Mouse (Mus musculus): Measurements from ENCODE around the gene Sag. TPM values are rescaled to one million over a fixed set of nuclear protein-coding genes. Genes with fewer than 3 reads are reported as not detected.

The Sag gene
- 1 to 10 TPM; 1.3 to 2.5 TPM for total RNA-seq (2021)

DNA sequence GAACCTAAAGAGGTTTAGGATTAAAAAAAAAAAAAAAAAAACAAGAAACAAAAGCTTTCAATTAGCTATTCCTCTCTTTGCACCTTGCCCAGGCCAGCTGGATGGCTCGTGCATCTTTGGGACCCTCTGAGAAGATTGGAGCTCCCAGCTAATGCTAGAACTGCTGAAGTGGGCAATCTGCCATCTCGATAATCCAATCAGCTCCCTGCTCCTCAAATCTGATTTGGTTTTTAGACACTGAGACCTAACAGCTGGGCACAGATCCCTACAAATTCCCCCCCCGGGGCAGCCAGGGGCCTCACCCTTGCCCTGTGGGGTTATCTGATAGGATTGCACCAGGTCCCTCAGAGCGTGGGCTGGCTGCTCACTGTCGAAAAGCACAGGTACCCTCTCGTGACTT lies at the start of gene Sag:
TSS of gene Sag (plus strand) at position 105 of the 400 bp plus-strand sequence.
- no peak for DNase-seq (ENCODE audit: extremely low spot score in 1 of 2, low spot score in 1 of 2)

DNA sequence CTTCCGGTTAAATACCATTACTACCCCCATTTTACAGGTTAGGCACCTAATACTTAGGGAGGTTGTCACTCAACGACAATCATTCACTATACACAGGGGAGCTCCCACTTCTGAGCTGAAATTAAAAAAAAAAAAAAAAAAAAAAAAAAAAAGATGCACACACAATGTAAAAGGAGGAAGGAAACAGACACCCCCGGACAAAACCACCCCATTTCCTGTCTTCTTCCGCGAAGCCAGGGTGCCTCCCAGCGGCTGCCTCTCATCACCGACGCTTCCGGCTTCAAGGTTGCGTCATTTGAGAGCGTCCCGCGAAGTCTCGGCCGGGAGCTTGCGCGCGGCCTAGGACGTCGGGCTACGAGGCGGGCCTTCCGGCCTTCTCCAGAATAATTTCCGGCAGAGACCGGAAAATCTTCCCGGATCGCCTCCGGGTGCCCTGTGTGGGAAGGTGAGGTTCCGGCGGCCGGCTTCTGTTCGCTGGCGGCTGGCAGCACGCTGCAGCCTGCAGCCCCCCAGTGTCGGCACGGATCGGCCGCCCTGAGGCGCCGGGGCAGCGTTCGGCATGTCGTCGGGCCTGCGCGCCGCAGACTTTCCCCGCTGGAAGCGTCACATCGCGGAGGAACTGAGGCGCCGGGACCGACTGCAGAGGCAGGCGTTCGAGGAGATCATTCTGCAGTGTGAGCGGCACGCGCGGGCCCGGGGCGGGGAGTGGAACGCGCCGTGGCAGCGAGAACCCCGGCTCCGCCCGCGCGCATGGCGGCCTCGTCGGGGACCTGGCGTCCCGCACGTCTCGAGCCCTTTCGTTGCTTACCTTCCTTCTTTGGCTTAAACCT lies 47.6 kb upstream of the Sag start, which contains the start of gene Atg16l1:
TSS of gene Atg16l1 (plus strand) at position 230 of the 830 bp plus-strand sequence.
- DNase-seq (ENCODE audit: extremely low spot score in 1 of 2, low spot score in 1 of 2): peak; percentile 83 to 87

DNA sequence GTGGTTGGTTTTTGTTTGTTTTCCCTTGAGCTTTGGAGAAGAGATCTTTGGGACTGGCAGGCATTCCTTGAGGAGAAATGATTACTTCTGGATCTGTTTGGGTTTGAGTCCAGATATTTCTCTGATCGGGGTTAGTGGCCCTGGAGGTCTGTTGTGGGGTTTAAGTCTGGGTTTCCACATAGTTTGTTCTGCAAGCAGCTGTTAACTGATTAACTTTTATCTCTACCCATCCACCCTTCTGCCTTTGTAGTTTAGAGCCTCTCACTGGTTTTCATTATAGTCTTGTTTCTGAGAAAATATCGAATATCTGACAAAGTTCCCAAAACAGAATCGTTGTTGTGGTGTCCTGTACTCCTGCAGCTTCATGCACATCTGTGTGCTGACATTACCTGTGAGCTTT lies 39.7 kb upstream of the Sag start:
- no peak for DNase-seq (ENCODE audit: extremely low spot score in 1 of 2, low spot score in 1 of 2)

DNA sequence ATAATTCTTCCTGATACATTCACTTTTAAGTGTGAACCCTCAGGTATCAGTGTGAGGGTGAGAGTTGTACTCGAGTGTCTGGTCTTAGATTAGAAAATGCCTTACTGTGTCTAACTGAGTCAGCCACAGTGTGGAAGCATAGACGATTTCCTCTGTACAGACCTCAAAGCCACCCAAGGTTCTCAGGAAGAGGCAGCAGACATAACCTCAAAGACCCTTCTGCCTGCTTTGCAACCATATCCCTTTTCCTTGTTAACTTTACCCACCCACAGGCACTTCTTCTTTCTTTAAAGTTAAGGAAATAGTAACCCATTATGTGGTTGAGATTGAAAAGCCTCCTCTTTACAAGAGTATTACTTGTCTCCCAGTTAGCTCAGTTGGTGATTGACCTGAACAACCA lies 37.7 kb upstream of the Sag start:
- DNase-seq (ENCODE audit: extremely low spot score in 1 of 2, low spot score in 1 of 2): no peak

DNA sequence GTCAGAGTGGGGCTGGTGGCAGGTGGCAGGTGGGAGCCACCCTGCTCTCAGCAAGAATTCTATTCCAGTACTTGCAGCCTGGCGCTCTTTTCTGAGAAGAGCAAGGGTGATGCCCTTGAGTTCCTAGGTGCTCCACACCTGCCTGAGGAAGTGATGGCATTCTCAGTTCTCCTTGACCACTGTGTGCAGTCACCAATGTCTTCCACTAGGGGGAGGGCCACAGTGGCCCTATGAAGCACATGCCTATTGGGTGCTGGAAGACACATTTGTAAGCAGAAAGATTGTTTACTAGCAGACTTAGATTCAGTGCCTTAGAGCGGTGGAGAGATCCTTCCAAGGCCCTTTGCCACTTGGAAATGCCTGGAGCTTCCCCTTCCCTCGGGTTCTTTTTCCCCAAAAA lies 37.2 kb upstream of the Sag start:
- DNase-seq (ENCODE audit: extremely low spot score in 1 of 2, low spot score in 1 of 2): no peak

DNA sequence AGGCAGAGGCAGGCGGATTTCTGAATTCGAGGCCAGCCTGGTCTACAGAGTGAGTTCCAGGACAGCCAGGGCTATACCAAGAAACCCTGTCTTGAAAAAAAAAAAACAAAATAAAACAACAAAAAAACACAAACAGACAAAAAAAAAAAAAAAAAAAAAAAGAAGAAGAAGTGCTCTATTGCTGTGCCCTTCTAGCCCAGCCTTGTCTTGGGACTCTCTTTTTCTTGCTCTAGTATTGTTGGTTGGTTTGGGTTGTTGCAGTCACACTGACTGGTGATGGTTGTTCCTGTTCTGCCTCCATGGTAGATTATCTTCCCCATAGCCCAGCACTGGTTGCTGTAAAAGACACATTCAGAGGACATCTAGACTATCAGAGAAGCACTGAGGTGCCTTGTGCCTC lies 34.2 kb upstream of the Sag start:
- no peak for DNase-seq (ENCODE audit: extremely low spot score in 1 of 2, low spot score in 1 of 2)

DNA sequence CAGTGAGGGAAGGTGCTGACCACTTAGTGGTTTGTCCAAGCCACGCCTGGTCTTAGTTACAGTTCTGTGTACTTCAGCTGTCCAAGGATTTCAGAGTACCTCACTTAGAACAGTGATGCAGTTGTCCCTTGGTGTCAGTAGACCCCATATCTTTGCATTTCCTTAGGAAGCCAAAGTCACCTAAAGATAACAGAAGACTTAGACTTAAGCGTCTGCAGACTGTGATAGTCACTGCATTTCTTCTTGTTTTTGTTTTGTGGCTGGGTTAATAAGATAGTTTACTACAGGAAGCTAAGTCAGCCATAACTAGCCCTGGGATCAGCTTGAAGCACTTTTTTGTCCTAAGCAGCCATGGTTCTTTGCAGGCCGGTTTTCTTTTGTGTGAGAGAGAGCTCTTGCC lies 33.0 kb upstream of the Sag start:
- no peak for DNase-seq (ENCODE audit: extremely low spot score in 1 of 2, low spot score in 1 of 2)

DNA sequence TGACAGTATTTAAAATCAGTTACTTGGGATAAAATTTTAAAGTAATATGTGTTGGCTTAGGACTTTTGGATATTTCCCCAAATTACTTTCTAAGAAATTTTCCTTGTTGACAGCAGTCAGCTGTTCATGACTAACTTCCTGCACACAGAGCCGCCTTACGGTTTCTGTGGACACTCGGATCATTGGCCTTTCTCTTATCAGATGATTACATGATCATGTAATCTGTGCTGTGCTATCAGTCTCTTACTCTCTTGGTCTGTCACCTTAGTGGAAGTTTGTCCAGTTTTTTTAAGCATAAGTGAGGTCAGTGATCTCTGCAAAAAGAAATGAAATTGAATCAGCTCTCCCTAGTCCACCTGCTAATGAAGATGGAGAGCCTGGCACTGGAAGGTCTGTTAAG lies 31.8 kb upstream of the Sag start:
- no peak for DNase-seq (ENCODE audit: extremely low spot score in 1 of 2, low spot score in 1 of 2)

DNA sequence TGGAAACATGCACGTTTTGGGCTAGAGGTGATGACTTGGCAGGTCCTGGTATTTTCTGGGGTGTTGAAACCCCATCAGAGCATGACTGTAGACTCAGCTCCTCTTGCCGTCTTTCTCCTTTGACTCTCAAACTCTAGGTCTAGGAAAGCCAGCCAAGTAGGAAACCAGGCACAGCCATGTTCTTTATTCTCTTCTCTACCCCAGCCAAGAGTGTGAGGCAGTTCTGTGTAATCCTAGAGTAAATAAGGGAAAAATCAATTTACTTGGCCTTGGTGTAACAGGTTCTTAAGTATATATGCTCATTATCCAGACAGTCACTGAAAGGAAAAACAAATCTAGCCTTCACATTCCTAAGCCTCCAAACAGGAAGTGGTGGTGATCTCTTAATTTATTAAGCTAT lies 30.1 kb upstream of the Sag start:
- DNase-seq (ENCODE audit: extremely low spot score in 1 of 2, low spot score in 1 of 2): no peak

DNA sequence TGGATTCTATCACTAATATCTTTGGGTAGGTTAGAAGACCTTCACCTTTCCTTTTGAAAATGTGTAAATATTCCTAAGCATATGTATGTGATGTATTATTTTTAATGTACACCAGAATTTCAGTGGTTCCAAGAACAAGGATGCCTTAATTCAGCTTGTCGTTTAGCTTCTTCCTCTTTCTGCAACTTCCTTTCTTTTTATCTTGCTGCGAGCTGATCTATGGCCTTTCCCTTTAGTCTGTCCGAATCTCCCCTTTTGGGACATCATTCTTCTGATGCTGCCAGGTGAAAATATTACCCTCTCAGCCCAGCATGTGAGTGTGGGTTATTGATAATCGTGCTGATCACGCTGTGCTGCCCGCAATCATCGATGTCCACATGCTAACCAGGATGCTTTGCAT lies 28.6 kb upstream of the Sag start:
- DNase-seq (ENCODE audit: extremely low spot score in 1 of 2, low spot score in 1 of 2): no peak

DNA sequence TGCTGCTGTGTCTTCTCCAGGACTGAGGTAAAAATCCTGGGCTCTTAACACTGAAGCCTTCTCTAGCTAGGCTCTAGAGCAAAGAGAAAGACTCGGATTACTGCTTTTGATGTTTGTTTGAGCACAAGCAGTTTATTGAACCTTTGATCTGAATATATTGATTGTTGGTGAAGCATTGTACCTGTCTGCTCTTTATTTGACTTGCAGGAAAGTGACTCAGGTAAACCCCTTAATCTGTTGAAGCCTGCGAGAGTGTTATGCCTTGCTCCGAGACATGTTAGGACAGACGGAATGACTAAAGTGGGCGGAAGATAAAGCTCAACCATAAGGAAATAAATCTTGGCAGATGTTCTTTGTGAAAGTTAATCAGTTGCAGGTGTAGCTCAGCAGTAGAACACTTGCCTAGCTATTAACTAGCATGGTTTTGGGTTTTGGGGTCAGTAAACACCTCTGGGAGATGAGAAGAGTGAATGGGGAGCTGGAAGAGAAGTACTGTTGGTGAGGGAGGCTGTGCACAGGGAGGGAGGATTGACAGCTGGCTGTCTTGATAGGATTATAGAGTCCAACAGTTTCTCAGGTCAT lies 24.2 kb upstream of the Sag start:
- no peak for DNase-seq (ENCODE audit: extremely low spot score in 1 of 2, low spot score in 1 of 2)

DNA sequence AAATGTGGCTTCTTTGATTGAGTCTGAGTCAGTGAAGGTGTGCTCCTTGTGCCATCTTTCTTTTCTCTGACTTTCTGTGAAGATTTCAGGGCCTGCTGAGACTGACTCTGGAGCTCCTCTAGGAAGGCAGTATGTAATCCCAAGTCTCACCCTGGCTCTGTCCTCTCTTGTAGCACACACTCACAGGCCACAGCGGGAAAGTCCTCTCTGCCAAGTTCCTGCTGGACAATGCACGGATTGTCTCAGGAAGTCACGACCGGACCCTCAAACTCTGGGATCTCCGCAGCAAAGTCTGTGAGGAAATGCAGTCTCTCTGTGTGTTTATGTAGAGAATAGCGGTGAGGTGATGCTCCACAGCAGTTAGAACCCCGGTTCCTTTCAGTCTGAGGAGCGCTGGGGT lies 17.8 kb upstream of the Sag start:
- DNase-seq (ENCODE audit: extremely low spot score in 1 of 2, low spot score in 1 of 2): no peak

DNA sequence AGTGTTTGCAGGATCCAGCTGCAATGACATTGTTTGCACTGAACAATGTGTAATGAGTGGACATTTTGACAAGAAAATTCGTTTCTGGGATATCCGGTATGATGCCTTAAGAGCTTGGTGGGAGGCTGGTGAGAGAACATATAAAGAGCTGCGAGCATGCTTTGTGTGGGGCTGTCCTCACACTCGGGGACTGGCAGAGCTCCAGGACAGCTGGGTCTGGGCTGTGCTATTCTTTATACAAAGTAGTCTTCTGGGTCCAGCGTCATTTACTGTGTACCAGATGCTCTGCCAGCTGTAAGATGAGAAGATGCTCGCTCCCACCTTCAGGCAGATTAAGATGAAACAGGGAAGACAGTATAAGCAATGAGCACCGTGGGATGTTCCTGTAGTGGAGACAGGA lies 17.2 kb upstream of the Sag start:
- peak in 1 of 2 experiments; percentile 65 for DNase-seq (ENCODE audit: extremely low spot score in 1 of 2, low spot score in 1 of 2)

DNA sequence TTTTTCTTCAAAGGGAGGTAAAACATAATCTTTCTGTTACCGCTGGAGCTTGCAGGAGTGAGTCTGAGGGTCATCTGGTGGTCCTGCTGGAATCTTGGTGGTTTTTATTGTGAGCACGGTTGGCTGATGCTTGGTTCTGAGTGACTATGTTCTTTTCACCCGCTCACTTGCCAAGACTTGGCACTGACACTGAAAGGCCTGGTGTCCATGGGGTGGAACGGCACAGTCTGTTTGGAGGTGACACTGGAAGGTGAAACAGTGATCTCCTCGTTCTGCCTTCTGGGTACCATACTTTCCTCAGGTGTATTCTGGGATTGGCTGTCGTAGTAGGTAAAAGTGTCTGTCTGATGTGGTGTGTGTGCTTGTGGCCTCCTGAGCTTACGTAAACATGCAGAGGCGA lies 13.8 kb upstream of the Sag start:
- DNase-seq (ENCODE audit: extremely low spot score in 1 of 2, low spot score in 1 of 2): no peak

DNA sequence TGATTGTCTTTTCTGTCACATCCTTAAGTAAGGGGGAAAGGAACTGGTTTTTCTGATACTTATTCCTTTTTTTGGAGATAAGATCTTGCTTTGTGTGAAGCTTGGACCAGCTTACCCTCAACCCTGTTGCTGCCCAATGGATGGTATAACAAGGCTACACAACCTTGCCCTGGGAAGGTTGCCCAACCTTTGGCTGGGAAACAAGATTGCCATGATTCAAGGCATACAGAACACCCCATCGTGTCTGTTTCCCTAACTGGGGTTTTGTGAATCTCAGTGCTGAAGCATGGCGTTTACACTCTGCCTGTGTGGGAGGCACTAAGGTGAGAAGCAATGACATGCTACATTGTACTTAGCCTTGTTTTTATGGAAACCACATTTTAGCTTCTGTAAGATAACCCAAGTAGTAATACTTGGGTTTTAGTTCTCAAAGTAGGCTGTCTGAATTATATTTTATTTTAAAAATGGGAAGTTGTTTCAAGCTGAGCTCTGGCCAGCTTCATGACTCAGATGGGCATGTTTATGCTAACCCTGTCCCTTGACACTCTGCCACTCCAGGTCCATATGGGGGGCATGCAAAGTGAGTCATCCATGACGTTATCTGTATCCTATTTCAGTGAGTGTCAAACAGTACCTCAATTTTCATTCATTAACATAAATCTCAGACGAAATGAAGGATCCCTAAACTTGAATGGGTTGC lies 10.9 kb upstream of the Sag start:
- DNase-seq (ENCODE audit: extremely low spot score in 1 of 2, low spot score in 1 of 2): no peak

DNA sequence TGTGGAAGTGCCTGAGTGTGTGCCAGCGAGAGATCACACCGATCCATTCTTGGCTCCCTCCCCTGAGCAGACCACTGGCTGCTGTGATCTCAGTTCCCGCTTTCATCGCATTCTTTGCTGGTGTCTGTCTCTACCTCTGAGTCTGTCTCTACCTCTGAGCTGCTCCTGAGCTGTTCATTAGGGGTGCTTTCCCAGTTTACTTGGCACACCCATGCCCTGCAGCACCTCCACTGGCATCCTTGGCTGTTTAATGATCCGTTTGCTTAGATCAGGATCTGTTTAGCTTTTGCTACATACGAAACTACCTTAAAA lies 10.4 kb upstream of the Sag start:
- DNase-seq (ENCODE audit: extremely low spot score in 1 of 2, low spot score in 1 of 2): no peak

DNA sequence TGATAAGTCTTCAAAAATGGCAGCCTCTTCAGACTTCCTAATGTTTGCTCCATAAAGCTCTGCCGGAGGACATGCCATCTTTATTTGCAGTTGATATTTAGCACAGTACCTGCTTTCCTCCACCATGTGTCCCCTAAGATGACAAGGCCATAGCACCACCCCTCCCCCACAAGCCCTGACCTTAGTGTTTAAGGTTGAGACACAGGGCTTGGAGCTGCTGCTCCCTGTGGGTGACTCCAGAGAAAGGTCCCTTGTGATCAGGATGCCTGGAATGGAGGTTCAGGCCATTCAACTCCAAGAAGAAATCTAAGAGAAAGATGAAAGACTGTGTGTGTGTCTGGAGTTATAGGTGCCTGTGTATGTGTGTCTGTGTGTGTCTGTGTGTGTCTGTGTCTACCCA lies 5.8 kb upstream of the Sag start:
- DNase-seq (ENCODE audit: extremely low spot score in 1 of 2, low spot score in 1 of 2): no peak

DNA sequence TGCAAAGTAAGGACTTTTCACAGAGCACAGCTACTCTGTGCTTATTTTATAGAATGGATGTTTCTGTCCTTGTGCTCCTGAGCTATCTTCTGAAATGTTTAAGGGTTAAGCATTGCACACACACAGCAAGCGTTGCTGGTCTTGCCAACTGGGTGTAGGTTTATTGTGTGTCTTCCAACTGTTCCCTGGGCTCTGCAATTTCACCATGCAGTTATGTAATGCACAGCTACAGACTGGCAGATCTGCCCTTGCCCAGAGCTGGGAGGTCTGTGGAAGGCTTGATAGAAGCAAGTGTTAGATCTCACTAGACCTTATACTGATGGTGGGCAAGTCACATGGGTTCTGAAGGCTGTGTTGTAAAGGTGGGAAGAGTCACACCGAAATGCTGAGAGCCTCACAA lies 5.2 kb upstream of the Sag start:
- no peak for DNase-seq (ENCODE audit: extremely low spot score in 1 of 2, low spot score in 1 of 2)

DNA sequence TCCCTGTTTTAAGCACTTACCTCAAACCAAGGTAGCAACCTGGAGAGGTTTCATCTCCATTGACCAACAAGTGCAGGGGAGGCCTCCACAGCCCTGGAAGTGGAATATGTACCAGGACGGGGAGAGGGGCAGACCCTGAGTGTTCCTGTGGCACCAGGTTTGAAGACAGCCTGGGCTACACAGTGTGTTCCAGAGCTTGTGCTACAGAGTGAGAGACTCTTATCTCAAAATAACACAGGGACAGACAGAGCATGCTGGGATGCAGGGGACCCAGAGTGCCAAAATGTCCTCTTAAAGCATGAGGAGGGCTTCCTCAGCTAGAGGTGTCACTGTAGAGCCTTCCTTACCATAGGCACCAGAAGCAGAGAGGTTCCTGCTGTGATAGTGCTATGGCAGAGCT lies 4.3 kb downstream of the Sag start:
- no peak for DNase-seq (ENCODE audit: extremely low spot score in 1 of 2, low spot score in 1 of 2)

DNA sequence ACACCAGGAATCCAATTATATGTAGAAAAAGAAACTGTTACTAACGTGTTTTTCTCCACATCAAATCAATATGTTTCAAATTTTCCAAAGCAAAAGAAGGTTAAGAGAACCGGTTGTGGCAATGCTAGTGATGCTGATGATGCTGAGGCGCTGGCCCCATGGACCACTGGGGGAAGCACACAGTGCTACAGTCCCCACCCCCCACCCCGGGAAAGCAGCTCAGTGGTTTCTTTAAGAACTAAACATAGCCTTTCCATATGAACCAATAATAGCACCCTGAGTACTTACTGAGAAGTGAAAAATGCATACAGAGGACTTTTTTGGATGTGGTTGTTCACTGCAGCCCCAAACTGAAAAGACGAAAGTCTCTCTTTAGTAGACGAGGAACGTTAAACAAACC lies 7.9 kb downstream of the Sag start:
- DNase-seq (ENCODE audit: extremely low spot score in 1 of 2, low spot score in 1 of 2): no peak

DNA sequence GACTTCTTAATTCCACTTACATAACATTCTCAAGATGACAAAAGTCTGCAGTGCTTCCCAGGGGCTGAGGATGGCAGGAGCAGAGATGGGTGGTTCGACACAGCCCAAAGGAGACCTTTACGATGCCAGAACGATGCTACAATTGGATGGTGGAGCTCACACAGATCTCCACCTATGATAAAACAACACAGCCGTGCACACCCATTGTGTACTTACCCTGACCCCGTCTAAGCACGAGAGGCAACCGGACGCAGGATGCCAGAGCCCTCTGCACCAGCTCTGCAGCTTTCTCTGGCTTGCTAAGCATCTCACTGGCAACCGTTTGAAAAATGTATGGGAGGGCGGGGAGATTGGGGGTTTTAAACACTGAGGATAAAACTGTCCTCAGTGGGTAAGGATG lies 8.6 kb downstream of the Sag start:
- DNase-seq (ENCODE audit: extremely low spot score in 1 of 2, low spot score in 1 of 2): no peak

DNA sequence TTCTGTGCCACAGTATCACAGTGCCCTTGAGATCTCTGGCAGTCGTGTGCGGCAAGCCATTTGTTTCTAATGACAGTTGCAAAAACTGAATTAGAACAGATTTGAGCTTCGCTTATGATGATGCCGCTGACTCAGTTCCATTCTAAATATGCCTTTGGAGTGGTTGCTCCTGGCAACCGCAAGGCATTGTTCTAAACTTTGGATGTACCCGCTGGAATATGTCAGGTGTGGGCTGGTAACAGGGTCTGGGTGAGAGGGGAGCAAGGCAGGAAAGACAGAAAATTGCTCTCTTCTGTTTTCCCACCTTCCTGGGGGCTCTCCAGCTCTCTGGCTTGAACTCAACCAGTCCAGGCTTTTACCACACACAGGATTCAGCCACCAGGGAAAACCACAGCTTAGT lies 9.7 kb downstream of the Sag start:
- peak in 1 of 2 experiments; percentile 42 for DNase-seq (ENCODE audit: extremely low spot score in 1 of 2, low spot score in 1 of 2)
